Mouse (Mus musculus): ENCODE results near the gene Arap2. TPM values are rescaled to one million over a fixed set of nuclear protein-coding genes. Genes with fewer than 3 reads are reported as not detected.

Gene Arap2
- polyA plus RNA-seq, 1 experiment from 2014 or later: 15.6 TPM

DNA sequence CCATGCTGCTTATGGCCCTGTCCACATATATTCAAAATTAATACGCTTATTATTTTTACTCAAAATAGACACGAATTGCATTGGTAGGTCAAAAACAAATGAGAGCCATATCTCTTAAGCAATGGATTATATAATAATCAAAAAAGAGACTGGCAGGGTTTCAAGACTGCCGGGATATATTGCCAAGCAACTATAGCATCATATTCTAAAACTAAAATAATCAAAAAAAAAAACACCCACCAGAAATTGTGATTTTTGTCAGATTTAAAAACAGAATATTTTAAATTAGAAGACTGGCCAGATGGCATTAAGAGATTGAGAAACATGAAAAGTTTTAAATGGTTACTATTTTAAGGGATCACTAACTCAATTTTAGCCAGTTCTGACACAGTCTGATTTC lies 82.2 kb downstream of the Arap2 start:
- CTCF ChIA-PET: interaction anchor here (1.0 kb wide), 1 partner anchor 13 kb away, joined by 3 read pairs; no protein-coding TSS in a partner anchor
- ATAC-seq (no peak), DNase-seq (ENCODE audit: low read depth, low spot score) (no peak)
- POLR2A ChIA-PET: no interaction called here
- in situ Hi-C loops (cut with MboI; ENCODE audit: low pct_unique_long_range_greater_than_20kb): no loop called here
- no peaks in the 10 kb centered on the region for H3K27me3 ChIP-seq
- no peak for TF ChIP-seq CTCF (IDR thresholded peaks at IDR 0.05)

DNA sequence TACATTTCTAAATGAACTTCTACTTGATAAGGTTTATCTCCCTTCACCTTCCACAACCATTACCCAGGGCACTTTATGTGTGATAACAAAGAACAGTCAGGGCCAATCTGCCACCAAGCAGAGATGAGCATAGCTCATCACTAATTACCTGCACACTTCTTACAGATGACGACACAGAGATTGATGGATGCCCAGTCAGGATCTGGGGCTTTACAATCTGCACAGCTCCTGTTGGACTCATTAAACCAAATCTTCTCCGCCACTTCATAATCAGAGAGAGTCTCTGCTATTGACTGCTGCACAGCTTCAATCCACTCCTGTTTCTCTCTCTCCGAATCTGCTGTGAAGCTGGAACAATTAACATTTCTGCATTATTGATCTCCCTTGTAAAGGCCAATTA lies 82.8 kb downstream of the Arap2 start:
- ATAC-seq (no peak), DNase-seq (ENCODE audit: low read depth, low spot score) (no peak)
- ChIA-PET CTCF (interaction anchor here (1.0 kb wide), 1 partner anchor 13 kb away, joined by 3 read pairs; no protein-coding TSS in a partner anchor), POLR2A (no interaction called here)
- no peak for TF ChIP-seq CTCF (IDR thresholded peaks at IDR 0.05)
- in situ Hi-C loops (cut with MboI; ENCODE audit: low pct_unique_long_range_greater_than_20kb): no loop called here
- no peaks in the 10 kb centered on the region for H3K27me3 ChIP-seq

DNA sequence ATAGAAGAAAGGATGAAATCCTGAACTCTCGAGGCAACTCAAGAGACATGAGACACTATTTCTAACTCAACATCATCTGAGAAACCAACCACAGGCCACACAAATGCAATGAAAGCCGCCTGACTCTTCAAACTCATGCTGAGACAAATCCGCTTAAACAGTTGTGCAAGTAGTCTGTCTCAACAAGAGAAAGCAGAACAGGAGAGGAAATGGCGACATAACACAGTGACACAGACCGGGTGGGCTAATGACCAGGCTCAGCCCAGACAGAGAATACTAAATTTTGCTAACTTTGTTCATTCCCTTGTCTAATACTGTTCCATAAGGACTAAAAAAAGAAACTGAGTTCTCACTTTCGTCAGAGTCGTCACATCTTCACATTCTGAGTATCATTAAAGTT lies 88.6 kb downstream of the Arap2 start:
- H3K27me3 ChIP-seq: no peaks in the 10 kb centered on the region
- DNase-seq (ENCODE audit: low read depth, low spot score): no peak
- ChIA-PET CTCF (interaction anchor here (1.0 to 1.2 kb wide), 2 partner anchors 16 to 33 kb away, joined by 3 to 4 read pairs; no protein-coding TSS in a partner anchor), POLR2A (no interaction called here)
- no peak for TF ChIP-seq CTCF (IDR thresholded peaks at IDR 0.05)
- ATAC-seq: no peak
- in situ Hi-C loops (cut with MboI; ENCODE audit: low pct_unique_long_range_greater_than_20kb): no loop called here

DNA sequence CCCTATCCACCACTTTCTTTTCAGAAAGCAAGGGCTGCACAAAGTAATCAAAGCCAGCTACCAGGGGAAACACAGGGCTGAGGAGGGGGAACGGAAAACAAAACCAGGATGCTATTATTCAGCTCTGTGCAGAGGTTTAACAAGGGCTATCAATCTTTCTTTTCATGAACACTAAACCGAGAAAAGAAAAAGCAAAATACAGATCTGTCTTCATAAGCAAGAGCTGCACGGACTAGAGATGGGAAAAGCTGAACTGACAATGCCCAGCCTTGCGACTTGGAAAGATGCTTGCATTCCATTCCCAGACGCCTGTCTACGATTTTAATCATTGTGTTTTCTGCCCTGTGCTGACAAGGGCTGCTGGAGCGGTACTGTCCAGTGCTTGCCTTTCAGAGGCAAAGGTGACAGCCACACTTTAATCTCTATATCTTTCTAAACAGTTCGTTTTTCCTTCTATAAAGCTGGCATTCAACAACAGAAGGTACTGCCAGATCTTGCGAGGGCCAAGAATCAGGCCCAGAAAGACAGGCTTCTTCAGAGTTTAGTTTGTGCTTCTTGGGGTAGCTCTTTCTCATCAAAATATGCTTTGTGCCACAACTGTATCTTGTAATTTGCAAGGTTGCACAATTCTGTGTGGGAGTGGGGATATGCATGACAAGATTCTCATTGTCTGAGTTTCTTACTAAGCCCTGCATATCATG lies 93.1 kb downstream of the Arap2 start:
- in situ Hi-C loops (cut with MboI; ENCODE audit: low pct_unique_long_range_greater_than_20kb): no loop called here
- TF ChIP-seq CTCF (IDR thresholded peaks at IDR 0.05): no peak
- POLR2A ChIA-PET: interaction anchor here (0.5 kb wide), 1 partner anchor 56 kb away, joined by 4 read pairs; no protein-coding TSS in a partner anchor
- CTCF ChIA-PET: interaction anchor here (1.4 kb wide), 2 partner anchors 12 to 13 kb away, joined by 4 to 5 read pairs; no protein-coding TSS in a partner anchor
- no peaks in the 10 kb centered on the region for H3K27me3 ChIP-seq
- DNase-seq (ENCODE audit: low read depth, low spot score) (no peak), ATAC-seq (no peak)

DNA sequence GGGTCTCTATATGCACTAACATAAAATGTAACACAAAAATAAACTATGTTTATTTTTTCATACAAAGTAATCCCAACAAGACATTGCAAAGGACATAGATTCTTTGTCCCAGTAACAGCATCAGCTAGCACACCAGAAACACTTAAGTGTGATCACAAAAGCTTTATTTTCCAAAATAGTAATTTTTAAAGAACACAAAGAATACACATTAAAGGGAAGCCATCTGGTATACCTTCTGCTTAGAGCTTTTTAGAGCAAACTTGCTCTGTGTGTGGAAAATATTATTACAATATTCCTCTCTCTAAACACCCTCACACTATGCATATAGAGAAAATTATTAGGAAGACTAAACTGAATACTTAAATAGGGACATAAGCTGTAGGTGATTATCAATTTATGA lies 100.6 kb downstream of the Arap2 start:
- in situ Hi-C loops (cut with MboI; ENCODE audit: low pct_unique_long_range_greater_than_20kb): no loop called here
- ATAC-seq: no peak

DNA sequence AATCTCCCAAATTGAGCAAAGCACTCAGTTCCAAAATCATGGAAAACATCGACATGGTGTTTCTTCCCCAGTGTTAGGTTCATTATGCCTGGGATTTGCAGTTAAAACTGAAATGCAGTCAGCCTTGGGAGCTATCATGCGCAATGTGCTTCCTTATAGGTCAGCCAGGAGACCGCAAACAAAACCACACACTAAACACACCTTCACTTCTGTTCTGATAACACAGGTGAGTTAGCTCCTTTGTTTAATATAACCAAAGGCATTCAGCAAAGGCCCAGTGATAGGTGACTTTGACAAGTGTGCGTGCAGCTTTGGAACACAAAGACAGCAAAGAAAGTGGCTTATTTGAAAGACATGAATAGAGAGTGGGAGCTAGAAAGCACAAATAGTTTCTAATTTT lies 101.1 kb downstream of the Arap2 start:
- ChIA-PET CTCF (interaction anchor here (0.8 to 1.1 kb wide), 2 partner anchors 11 kb away, joined by 3 to 4 read pairs; no protein-coding TSS in a partner anchor), POLR2A (interaction anchor here (0.7 kb wide), 1 partner anchor 36 kb away, joined by 3 read pairs; no protein-coding TSS in a partner anchor)
- no peak for DNase-seq (ENCODE audit: low read depth, low spot score)

More for the DNA sequence above, 100.6 kb downstream of the Arap2 start:
- no peak for TF ChIP-seq CTCF (IDR thresholded peaks at IDR 0.05)
- POLR2A ChIA-PET: no interaction called here
- no peaks in the 10 kb centered on the region for H3K27me3 ChIP-seq
- CTCF ChIA-PET: interaction anchor here (0.8 to 1.1 kb wide), 2 partner anchors 10 to 12 kb away, joined by 3 to 4 read pairs; no protein-coding TSS in a partner anchor
- DNase-seq (ENCODE audit: low read depth, low spot score): no peak

DNA sequence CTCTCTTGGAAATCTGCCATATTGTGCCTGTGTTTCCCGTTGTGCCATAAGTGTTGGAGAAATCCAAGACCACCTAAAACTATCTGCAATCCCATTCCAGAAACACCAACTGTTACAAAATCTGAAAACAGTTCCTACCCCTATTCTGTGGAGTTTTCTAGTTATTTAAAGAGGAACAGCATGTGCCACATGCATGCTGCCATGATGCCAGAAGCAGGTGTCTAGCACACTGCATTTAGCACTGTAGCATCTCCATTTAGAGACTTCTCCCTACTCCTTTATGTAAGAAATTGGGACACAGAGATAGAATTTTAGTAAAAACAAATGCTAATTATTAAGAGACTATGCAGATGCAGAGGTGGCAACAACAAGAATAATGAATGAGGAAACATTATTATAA lies 102.8 kb downstream of the Arap2 start:
- H3K27me3 ChIP-seq: no peaks in the 10 kb centered on the region
- ChIA-PET CTCF (interaction anchor here (1.0 kb wide), 1 partner anchor 44 kb away, joined by 3 read pairs; no protein-coding TSS in a partner anchor), POLR2A (no interaction called here)
- in situ Hi-C loops (cut with MboI; ENCODE audit: low pct_unique_long_range_greater_than_20kb): no loop called here
- TF ChIP-seq CTCF (IDR thresholded peaks at IDR 0.05): no peak
- no peak for DNase-seq (ENCODE audit: low read depth, low spot score)
- ATAC-seq: no peak

More for the DNA sequence above, 101.1 kb downstream of the Arap2 start:
- TF ChIP-seq CTCF (IDR thresholded peaks at IDR 0.05): no peak
- no peak for ATAC-seq
- in situ Hi-C loops (cut with MboI; ENCODE audit: low pct_unique_long_range_greater_than_20kb): no loop called here
- no peaks in the 10 kb centered on the region for H3K27me3 ChIP-seq

DNA sequence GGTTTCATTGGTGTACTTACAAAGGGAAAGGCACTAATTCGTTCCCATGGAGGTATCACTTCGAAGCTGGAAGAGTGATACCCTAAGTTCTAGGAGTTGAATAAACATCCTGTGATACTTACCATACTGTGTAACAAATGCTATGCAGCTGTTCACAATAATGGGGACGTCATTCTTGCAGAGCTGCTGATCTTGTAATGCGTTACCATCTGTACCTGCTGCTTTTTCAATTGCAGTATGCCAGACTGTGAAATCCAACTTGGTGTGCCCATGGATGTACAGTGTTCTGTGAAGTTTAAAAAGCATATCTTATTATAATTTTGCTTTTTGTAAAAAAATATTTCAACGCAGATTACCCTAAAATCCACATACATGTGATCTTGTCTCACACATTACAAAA lies 112.0 kb downstream of the Arap2 start:
- DNase-seq (ENCODE audit: low read depth, low spot score) (no peak), ATAC-seq (no peak)
- ChIA-PET CTCF (interaction anchor here (0.7 to 1.6 kb wide), 4 partner anchors 12 to 55 kb away, joined by 3 to 5 read pairs (median 4); no protein-coding TSS in a partner anchor), POLR2A (interaction anchor here (0.6 kb wide), 1 partner anchor 108 kb away, joined by 7 read pairs; no protein-coding TSS in a partner anchor)
- no peaks in the 10 kb centered on the region for H3K27me3 ChIP-seq
- no peak for TF ChIP-seq CTCF (IDR thresholded peaks at IDR 0.05)
- in situ Hi-C loops (cut with MboI; ENCODE audit: low pct_unique_long_range_greater_than_20kb): no loop called here

DNA sequence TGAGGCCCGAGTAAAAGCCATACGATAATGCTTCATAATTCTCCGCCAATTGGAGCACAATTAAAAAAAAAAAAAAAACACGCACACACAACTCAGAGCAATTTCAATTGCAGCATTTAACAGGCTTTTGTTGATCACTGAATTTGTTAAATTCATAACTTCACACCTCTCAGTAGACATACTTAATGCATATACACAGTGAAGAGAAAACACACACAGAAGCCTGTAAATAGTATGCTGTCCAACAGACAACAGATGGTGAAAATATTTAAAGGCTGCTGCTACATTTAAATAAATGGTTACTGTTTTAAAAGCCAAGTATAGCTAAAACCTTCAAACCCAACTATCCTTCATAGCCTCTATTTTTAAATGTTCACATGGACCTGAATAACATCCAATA lies 123.6 kb downstream of the Arap2 start:
- H3K27me3 ChIP-seq: no peaks in the 10 kb centered on the region
- POLR2A ChIA-PET: no interaction called here
- no peak for ATAC-seq
- in situ Hi-C loops (cut with MboI; ENCODE audit: low pct_unique_long_range_greater_than_20kb): no loop called here
- no peak for TF ChIP-seq CTCF (IDR thresholded peaks at IDR 0.05)
- CTCF ChIA-PET: interaction anchor here (1.0 kb wide), 1 partner anchor 58 kb away, joined by 4 read pairs; no protein-coding TSS in a partner anchor
- DNase-seq (ENCODE audit: low read depth, low spot score): no peak

DNA sequence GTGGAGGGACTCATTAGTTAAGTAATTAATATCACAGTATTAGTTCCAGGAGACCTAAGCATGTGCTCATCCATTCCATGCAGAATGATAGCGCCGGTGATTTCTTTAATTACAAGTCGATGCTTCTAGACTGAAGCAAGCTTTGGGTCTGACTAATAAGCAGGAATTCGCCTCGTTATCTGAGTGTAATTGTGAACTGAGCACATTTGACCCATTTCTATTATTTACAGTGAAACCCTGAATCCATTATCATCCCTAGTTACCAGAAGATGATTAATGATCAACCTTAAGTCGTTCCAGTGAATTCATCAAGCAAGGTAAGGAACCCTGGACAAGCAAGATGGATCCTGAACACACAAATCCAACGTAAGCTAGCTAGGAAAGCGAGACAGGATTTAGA lies 125.5 kb downstream of the Arap2 start:
- DNase-seq (ENCODE audit: low read depth, low spot score) (peak; percentile 61), ATAC-seq (peak; percentile 91)
- POLR2A ChIA-PET: no interaction called here
- CTCF ChIA-PET: interaction anchor here (1.0 to 1.8 kb wide), 3 partner anchors 10 to 14 kb away, joined by 3 to 5 read pairs (median 3); no protein-coding TSS in a partner anchor
- in situ Hi-C loops (cut with MboI; ENCODE audit: low pct_unique_long_range_greater_than_20kb): no loop called here
- TF ChIP-seq CTCF (IDR thresholded peaks at IDR 0.05): no peak
- H3K27me3 ChIP-seq: no peaks in the 10 kb centered on the region

DNA sequence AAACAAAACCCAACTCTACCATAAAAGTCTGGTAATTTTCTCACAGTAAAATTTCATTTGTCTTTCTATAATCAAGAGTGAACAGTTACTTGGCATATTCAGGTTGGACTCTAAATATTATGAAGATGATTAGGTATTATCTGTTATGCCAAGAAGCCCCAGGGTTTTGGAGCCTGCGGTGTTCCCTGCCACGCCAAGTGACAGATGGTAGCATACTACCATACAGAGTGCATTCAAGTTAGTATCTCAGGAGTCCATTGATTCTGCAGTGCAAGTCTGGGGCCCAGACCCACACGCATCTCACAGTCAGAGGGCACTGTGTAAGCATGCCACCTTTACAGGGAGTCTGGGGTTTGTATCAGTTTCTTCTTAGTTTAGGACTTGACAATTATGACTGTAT lies 129.6 kb downstream of the Arap2 start:
- DNase-seq (ENCODE audit: low read depth, low spot score) (no peak), ATAC-seq (no peak)
- peak; percentile 8 for TF ChIP-seq CTCF (IDR thresholded peaks at IDR 0.05)
- in situ Hi-C loops (cut with MboI; ENCODE audit: low pct_unique_long_range_greater_than_20kb): no loop called here
- H3K27me3 ChIP-seq: no peaks in the 10 kb centered on the region
- ChIA-PET CTCF (no interaction called here), POLR2A (no interaction called here)
